Mouse (Mus musculus) heart, embryonic 16.5 days (tissue): ENCODE data around the gene Zfp879. TPM values are rescaled to one million over a fixed set of nuclear protein-coding genes. Genes with fewer than 3 reads are reported as not detected.

Source experiments
- ATAC-seq: fragments of 200-750 bp; cut with Nextera tagmentation; replicated peaks from 2 replicates; pipeline ENCODE4 v1.8.0; 2017; ENCODE audit warnings: moderate number of reproducible peaks; ENCODE audit not compliant: insufficient read depth, low FRiP score; ENCODE audit errors: extremely low read depth
- H3K27ac ChIP-seq: fragments of 300-500 bp; sonication (generic); 2 replicates; pipeline ENCODE4 v1.5.1; 2014; ENCODE audit warnings: mild to moderate bottlenecking, low read length, control low read depth, moderate library complexity
- H3K27me3 ChIP-seq: fragments of 300-500 bp; sonication (generic); 2 replicates; pipeline ENCODE4 v1.6.1; 2014; ENCODE audit warnings: low read length, mixed read lengths; ENCODE audit not compliant: control insufficient read depth, insufficient read depth
- H3K36me3 ChIP-seq: fragments of 300-500 bp; sonication (generic); 2 replicates; pipeline ENCODE4 v1.6.1; 2014; ENCODE audit not compliant: control insufficient read depth, insufficient read depth
- H3K4me1 ChIP-seq: fragments of 300-500 bp; sonication (generic); 2 replicates; pipeline ENCODE4 v1.6.1; 2014; ENCODE audit warnings: low read length, mixed read lengths; ENCODE audit not compliant: control insufficient read depth, insufficient read depth
- H3K4me2 ChIP-seq: fragments of 300-500 bp; sonication (generic); 2 replicates; pipeline ENCODE4 v1.6.1; 2014; ENCODE audit warnings: low read depth, mild to moderate bottlenecking, control low read depth, low read length
- H3K4me3 ChIP-seq: fragments of 300-500 bp; sonication (generic); 2 replicates; pipeline ENCODE4 v1.5.1; 2014; ENCODE audit warnings: mild to moderate bottlenecking, control low read depth, low read length
- H3K9ac ChIP-seq: fragments of 300-500 bp; sonication (generic); 2 replicates; pipeline ENCODE4 v1.6.1; 2014; ENCODE audit warnings: low read length, control low read depth
- H3K9me3 ChIP-seq: fragments of 300-500 bp; sonication (generic); replicated peaks from 2 replicates; pipeline ENCODE4 v1.6.1; 2016; ENCODE audit warnings: low read length; ENCODE audit not compliant: control insufficient read depth
- WGBS: fragments of 180-500 bp; shearing (Covaris S2); extraction: QIAGEN DNeasy Blood & Tissue Kit; methylation state at CpG from one replicate; pipeline ENCODE4 v1.1.7; 2014; 5-methylcytosine and 5-hydroxymethylcytosine counted together
- polyA plus RNA-seq: library from polyadenylated mRNA; unstranded; fragments of >200 nt; fragmentation: Nextera tagmentation; extraction: Ambion mirVana; gene quantifications from 2 replicates; pipeline ENCODE4 v1.2.1, GENCODE M21; 2015

Zfp879 gene
- polyA plus RNA-seq, 1 experiment from 2014 or later: 0.72 TPM

DNA sequence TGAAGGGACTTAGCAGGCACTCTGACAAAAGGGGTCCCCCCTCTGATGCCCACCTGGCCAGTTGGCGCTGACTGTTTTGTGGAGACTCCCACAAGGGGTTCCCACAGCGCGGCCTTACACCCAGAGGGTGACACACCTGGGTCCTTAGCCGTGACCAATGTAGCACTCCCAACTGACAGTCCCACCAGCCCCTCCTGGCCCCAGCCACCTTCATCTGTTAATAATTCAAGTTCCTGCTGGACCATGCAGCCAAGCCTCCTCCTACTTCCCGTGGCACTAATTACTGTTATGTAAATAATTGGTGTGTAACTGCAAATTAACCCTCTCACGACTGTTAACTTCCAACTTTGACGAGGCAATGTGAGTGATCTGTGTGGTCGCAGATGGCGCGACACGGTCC is 43.7 kb downstream of the Zfp879 start:
- Histone ChIP-seq H3K9ac (no peak overlapping the region), H3K4me3 (no peak overlapping the region), H3K27ac (no peak overlapping the region), H3K4me2 (no peak overlapping the region), H3K27me3 (no peaks in the 10 kb centered on the region), H3K36me3 (no peaks in the 10 kb centered on the region), H3K9me3 (no peaks in the 10 kb centered on the region), H3K4me1 (no peaks in the 10 kb centered on the region)
- ATAC-seq: no peak
- WGBS: 74% methylated on average over 11 of the region's 11 CpGs

Other genes with a start within 250 kb of the Zfp879 start
- gene Adamts2, start 239.5 kb downstream of the Zfp879 start, polyA plus RNA-seq: 8.2 and 9.8 TPM in 2 replicates
- 9.6 and 11.4 TPM in 2 replicates for gene Zfp354c, start 13.8 kb downstream of the Zfp879 start, polyA plus RNA-seq
- gene Grm6, start 9.1 kb upstream of the Zfp879 start, polyA plus RNA-seq: not detected in 2 replicates
- 2.4 and 2.5 TPM in 2 replicates for gene Zfp454, start 46.1 kb upstream of the Zfp879 start, polyA plus RNA-seq
- gene Zfp2, start 74.6 kb upstream of the Zfp879 start, polyA plus RNA-seq: 5.9 and 6.9 TPM in 2 replicates
- gene Zfp354b, start 90.1 kb upstream of the Zfp879 start, polyA plus RNA-seq: 0.81 and 1.1 TPM in 2 replicates
- not detected in 2 replicates for gene 4933414I15Rik, start 102.2 kb upstream of the Zfp879 start, polyA plus RNA-seq
- gene Prop1, start 112.2 kb upstream of the Zfp879 start, polyA plus RNA-seq: not detected in 2 replicates
- not detected in 2 replicates for gene Olfr1378, start 125.0 kb upstream of the Zfp879 start, polyA plus RNA-seq
- gene Olfr1377, start 140.4 kb upstream of the Zfp879 start, polyA plus RNA-seq: not detected in 2 replicates
- gene Olfr51, start 162.0 kb upstream of the Zfp879 start, polyA plus RNA-seq: not detected in 2 replicates
- gene Olfr54, start 172.7 kb upstream of the Zfp879 start, polyA plus RNA-seq: not detected in 2 replicates
- gene Olfr1375, start 206.6 kb upstream of the Zfp879 start, polyA plus RNA-seq: not detected in 2 replicates
- gene Zfp354a, start 217.7 kb upstream of the Zfp879 start, polyA plus RNA-seq: 5.4 and 5.7 TPM in 2 replicates